Mouse (Mus musculus): ENCODE results near the gene Btg2.

Gene Btg2

DNA sequence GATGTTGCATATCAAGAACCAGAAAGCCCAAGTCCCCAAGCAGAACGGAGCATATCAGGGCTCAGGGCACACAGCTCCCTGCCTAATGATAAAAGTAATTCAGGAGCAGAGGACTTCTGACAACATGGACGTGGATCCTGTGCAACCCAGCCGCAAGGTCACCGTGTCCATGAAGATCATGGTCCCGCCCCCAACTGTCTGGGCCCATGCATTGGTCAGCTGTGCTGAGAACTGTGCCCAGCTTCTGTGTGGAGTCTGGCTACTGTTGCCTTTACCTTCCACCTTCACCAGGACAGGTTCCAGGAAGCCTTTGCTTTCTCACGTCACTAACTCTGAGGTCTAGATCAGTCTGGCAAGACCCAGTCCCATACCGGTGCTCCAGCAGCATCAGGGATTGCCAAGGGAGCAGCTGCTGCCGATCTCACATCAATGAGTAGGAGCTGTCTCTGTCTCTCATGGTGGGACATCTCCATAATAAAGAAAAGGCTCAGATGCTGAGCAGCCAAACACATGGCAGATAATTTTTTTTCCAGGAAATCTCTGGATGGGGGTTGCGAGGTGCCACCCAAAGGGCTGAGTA lies 23.2 kb downstream of the Btg2 start:
- no peak for DNase-seq

DNA sequence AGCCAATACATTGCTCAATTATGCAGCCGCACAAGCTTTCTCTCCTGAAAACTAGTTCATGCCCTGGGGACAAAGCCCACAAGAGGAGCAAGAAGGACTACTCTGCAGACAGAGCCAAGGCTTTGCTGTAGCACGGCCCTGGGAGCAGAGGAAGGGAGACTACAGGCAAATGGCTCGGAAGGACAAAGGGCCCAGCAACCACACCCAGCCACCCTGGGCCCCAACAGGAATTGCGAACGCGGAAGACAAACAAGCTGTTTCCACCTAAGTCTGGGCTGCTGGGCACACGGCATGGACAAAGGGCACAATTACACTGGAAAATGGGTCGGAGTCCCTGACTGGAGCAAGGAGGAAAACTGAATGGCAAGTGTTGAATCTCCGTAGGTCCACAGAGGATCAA lies 23.9 kb downstream of the Btg2 start:
- DNase-seq = no peak

DNA sequence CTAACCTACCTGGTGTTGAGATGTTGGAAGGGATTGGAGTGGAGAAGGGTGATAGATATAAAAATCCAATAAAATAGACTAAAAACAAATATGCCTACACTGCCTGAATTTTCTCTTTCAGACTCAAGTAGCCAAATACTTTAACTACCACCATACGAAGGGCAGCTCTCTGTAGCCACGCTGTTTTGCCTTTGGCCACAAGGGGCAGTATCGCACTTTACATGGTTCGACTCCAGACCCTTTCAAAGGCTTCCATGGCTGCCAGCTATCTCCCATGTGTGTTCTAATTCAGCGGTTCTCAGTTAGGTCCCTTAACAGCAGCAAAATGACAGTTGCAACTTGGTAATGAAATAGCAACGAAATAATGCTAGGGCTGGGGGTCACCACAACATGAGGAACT lies 25.7 kb downstream of the Btg2 start:
- peak; percentile 79 for DNase-seq

DNA sequence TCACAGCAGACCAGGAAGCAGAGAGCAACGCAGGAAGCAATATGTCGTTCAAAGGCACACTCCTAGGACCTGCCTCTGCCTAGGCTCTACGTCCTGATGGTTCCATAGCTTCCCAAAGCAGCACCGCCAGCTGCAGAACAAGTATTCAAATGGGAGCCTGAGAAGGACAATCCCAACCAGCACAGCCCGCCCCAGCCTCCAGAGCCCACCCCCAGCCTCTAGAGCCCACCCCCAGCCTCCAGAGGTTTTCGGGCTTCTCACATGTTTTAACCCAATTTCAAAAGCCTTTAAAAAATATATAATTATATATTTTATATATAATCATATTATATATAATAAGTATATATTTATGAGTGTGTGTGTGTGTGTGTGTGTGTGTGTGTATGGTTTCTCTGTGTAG lies 29.4 kb downstream of the Btg2 start:
- DNase-seq = no peak

DNA sequence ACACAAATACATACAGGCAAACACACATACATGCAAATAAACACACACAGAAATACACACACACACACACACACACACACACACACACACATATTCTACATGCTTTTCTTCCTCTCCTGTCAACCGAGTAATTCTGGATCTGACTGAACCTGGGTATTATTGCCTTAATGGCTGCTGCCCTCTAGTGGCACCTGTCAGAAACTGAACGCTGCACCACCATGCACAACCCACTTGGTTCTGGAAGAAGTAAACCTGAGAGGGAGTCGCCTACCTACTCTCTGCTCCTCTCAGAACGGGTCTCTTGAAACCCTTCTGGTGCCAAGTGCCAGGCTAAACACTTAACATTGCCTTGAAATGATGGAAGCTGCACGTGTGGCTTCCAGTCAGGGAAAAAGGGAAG lies 30.2 kb downstream of the Btg2 start:
- peak; percentile 77 for DNase-seq

DNA sequence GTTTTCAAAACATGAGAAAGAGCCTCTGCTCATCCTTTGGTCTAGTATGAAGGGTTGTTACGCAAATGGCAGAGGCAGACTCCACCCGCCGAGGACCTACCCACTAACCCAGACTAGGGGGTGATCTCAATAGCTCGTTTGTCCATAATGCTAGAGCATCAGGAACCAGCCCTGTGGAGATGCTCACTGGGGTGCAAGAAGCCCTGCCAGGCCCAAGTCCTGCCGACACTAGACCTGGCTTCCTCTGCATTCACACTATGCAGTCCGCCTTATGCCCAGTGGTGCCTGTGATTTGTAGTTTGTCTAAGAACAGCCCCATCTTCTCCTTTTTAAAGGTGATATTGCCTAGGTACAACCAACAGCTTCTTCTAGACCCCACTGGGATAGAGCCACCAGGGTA lies 31.5 kb downstream of the Btg2 start:
- no peak for DNase-seq

DNA sequence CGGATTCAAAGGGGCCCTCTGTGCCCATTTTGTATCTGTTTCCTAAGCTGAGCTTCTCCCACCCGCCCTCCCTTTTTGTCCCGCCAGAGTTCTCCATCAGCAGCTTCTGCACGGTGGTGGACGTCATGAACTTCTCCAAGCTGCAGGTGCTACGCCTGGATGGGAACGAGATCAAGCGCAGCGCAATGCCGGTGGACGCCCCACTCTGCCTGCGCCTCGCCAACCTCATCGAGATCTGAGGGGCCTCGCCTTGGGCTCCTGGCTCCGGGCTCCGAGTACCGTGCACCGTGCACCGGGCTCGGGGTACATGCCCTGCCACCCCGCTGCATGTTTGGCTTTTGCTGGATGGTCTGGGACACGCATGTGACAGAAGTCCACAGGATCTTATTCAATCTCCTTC lies 32.5 kb downstream of the Btg2 start:
- no peak for DNase-seq

DNA sequence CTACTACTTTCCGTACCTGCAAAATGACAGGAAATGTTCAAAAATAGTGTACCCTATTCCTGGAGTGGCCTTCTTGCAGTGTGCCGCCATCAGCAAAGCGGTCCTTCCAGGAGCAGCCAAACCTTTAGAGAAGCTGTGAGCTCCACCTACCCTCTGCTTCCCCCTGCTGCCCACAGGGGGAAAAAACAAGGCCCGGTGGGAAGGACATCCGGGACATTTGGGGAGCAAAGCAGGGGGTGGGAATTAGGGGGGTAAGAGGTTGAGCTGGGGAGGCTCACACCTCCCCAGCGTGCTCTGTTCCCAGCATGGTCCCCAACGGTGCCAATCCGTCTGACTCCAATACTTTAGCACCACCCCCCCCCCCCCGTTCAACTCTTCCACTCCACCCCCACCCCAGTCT lies 32.9 kb downstream of the Btg2 start:
- DNase-seq = peak; percentile 81

DNA sequence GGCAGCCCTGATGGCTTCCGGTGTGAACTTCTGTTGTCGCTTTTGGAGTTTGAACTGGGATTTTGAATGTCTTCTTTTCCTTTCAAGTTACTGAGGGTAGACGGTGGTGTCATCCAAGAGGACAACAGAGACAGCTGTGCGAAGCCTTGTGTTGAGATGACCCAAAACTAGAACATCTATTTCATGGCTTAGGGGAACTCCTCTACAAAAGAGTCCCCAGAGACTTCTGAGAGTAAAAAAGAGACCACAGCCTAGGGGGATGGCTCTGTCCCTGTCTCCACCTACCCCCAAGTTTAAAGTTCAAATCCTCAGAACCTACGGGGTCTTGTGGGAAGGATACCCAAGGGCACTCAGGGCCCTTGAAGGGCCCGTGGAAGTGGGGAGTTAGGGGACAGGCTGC lies 34.1 kb downstream of the Btg2 start:
- DNase-seq = no peak

DNA sequence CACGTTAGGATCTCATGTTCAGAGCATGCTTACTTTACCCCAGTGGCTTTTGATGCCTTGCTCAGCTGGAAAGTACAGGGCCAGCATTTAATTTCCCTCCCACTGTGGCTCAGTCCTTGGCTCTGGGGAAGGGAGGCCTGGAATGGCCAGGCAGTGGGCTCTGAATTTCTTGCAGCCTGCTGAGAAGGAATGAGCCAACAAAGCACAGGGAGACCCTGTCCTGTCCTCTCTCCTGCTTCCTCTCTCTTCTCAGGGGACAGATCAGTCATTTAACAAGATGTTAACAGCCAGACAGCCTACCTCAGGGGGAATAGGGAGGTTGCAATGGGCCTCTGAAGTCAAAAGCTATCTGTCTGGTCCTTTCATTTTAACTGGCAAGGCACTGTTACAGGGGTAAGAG lies 36.6 kb downstream of the Btg2 start:
- no peak for DNase-seq

DNA sequence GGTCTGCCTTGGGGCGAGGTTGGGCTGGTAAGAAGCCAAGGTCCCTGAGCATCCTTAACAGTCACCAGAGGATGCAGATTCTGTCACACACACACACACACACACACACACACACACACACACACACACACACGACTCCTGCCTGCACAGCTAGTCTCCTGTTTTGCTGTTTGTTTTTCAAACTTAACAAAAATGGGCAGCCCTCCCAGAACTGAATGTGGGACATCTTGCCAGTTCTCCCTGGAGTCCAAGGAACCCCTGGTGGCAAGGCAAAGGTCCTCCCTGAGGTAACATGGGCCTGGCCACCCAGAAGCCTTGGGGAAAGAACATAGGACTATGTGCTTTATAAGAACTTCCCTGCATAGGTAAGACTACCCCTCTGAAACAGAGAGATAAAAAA lies 37.0 kb downstream of the Btg2 start:
- DNase-seq = no peak

DNA sequence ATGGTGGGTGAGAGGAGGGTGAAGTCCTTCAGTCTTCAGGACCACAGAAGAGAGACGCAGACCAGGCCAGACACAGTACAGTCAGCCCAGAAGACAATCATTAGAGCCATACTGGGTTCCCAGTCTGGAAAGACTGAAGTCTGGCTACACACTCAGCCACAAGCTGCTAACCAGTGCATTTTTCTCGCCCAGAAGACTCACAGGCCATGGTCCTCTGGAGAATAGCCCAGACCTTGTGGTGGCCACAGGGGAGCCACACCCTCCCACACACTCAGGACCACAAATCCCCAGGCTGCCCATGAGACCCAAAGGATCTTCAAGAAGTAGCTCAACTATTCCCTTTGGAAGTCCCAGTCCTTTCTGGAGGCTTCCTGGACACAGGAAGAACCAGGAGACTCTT lies 39.6 kb downstream of the Btg2 start:
- no peak for DNase-seq

DNA sequence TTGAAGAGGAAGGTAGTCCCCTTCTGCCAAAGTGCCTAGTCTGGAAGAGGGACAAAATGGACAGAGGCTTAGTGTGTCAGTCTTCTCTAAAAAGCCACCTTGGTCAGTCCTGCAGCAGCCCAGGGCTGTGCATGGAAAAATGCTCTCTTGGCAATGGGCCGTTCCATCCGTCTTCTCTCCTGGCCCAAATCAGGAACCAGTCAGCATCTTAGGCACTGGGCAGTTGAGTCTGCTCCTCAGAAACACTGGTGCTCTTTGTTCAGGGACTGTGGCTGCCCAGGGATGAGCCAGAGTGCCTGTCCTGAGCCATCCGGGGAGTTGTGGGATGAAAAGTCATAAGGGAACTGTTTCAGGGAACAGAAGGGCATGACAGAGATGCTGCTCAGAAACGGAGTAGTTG lies 40.6 kb downstream of the Btg2 start:
- no peak for DNase-seq

DNA sequence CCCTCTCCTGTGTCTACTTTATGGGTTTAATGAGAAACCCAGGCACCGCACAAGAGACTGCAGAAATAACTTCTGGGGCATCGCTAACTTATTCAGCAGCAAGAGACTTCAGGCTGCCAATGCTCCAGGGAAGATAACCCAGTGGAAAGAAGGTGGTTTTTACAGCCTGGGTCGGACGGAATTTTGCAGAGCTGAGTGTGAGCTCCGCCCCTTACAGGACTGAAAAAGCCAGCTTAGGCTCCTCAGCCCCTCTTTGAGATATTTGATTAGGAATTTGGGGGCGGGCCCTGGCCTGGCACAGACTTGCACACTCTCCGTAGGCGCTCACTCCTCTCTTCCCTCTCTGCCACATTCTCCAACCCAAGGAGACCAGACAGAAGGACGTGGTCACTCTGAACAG lies 41.7 kb downstream of the Btg2 start, which contains the start of gene Fmod:
Fmod (plus strand) TSS at position 83 of the 400 bp plus-strand sequence.
- no peak for DNase-seq

DNA sequence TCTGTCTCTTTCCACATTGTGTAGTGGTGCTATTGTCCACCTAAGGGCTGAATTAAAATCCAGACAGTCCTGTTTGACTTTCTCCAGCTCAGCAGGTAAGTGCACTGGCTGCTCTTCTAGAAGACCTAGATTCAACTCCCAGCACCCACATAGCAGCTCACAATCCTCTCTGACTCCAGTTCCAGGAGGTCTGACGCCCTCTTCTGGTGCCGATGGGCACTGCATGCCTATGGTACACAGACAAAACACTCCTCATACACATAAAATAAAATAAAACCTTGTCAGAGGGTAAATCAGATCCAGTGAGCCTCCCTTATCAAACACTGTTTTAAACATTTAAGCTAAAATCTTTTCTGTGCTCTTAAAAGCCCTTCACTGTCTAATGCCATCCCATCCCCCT lies 42.4 kb downstream of the Btg2 start:
- no peak for DNase-seq

DNA sequence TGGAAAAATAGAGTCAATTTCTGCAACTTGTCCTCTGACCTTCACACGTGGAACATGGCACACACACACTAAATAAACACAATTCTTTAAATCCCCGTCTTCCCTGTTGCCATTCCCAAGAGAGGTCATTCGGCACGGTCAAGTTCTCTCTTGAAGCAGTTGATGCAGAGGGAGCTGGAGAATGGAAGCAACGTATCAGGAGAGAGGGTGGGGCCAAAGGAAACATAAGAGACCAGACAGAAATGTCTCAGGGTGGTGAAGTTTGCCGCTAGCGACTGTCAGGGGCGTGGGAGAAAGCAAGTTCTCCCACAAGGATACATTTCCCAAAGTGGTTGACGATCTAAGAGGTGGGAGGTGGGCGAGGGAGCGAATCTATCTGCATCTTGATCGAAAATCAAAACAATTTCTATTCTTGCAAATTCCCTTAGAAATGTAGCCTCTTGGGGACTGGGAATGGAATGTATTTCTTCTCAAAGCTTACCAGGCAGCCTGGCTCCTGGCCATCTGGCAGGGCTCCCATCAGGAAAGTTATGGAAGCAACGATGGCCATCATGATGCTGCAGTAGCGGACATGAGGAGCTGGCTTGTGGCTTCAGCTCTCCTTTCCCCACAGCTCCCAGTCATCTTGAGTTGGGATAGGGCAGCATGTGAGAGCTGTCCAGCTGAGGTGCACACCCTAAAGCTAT lies 50.6 kb downstream of the Btg2 start:
- peak; percentile 16 for DNase-seq

DNA sequence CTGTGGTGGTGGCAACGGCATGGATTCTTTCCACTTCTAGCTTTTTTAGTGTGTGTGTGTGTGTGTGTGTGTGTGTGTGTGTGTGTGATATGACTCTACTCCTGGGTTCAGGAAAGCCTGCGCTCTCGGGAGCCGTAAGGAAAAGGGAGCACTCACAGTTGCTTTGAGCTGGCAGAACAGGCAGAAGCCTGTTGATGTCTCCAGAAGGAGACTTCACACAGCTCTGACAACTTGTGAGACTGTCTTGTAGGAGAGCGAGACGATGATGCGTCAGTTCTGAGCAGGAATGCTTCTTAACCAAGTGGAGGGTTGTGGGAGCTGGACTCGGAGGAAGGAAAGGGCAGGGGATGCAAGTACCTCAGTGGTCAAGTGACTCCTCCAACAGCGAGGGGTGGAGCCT lies 52.2 kb downstream of the Btg2 start:
- DNase-seq = no peak

DNA sequence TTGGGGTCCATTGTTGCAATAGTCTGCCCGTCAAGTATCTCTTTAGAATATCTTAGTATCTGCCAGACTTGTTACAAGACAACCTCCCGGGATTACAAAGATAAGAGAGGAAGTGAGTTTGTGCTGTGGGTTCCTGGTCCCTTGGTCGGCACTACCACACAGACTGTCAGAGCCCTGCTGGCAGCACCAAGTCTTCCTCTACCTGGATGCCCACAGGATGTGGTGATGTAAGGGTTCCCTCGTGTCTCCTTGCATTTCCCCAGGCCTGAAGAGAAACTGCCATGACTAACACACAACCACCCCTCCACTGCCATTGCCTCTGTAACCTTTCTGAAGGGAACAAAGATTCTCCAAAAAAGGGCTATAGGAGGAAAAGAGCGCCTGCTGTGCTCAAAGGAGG lies 52.9 kb downstream of the Btg2 start:
- no peak for DNase-seq

All from right cerebral cortex, postnatal 25 days (tissue).